In the genomic region with DNA sequence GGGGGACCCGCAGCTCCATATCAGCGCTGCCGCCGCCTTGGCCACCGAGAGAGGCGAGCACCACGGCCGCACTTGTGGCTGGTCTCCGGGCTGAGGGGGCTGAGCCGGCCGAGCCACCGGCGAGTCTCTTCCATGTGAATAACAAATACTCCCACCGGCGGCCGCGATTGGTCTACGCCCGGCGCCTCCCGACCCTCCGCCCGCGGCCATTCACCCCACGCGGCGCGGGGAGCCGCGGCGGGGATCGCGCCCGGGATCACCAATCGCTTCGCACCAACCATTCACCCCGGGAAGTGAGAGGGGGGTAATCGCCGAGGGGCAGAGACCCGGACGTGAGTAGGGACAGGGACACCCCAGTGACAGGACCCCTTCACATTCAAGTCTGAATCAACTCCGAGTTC, we compare ENCODE assay signal across 8 mouse cellular contexts. TPM values are rescaled to one million over a fixed set of nuclear protein-coding genes. Genes with fewer than 3 reads are reported as not detected.
DNase-seq lines count a peak whose midpoint lies in the region; ATAC-seq and TF ChIP-seq lines count a peak whose summit lies in the region.

Grm8 (minus strand) TSS at position 178 of the 401 bp plus-strand sequence.

- no peaks in the 10 kb centered on the region for H3K9me3 ChIP-seq in heart, embryonic 14.5 days (ENCODE audit: control insufficient read depth, low read length)
- H3K9me3 ChIP-seq in midbrain, embryonic 12.5 days = no peaks in the 10 kb centered on the region

- no peak for TF ChIP-seq CTCF in cortical plate, adult 2 months (IDR thresholded peaks at IDR 0.05; ENCODE audit: extremely low read depth, insufficient read depth, low read length)

- DNase-seq in adrenal gland, adult (ENCODE audit: inconsistent age in 2 of 2, low spot score in 1 of 2) = peak; percentile 9 to 42
- DNase-seq in adrenal gland, adult 8-10 months = no peak
- peak; percentile 5 for DNase-seq in 3134 (ENCODE audit: extremely low read depth, insufficient read length, low spot score)
- peak in 1 of 2 experiments; percentile 45 for DNase-seq in left cerebral cortex, postnatal 10 days (ENCODE audit: extremely low spot score in 1 of 2, low spot score in 2 of 2)
- DNase-seq in thymus, postnatal 36 days = peak; percentile 8 to 9

- ATAC-seq in heart, embryonic 14.5 days (ENCODE audit: insufficient number of reproducible peaks, insufficient read depth, low FRiP score, low read depth) = no peak
- peak; percentile 64 for ATAC-seq in midbrain, embryonic 12.5 days (ENCODE audit: low FRiP score, low read depth)

- under 1% methylated on average over 42 of the region's 42 CpGs for WGBS in heart, embryonic 14.5 days
- under 1% methylated on average over 42 of the region's 42 CpGs for WGBS in midbrain, embryonic 12.5 days

- intact Hi-C loops in left cerebral cortex, postnatal 10 days (cut with DNase I) = loop anchor here (2.0 kb wide), 1 partner anchor 478 kb away; no protein-coding TSS in a partner anchor

- H3K4me3 ChIP-seq in cortical plate, adult 2 months (ENCODE audit: insufficient read depth, low read length) = peak within 1 kb of the TSS; percentile 86
- peak within 1 kb of the TSS; percentile 45 to 58 for H3K4me3 ChIP-seq in heart, embryonic 14.5 days (ENCODE audit: control insufficient read depth in 1 of 2, insufficient read depth in 1 of 2, low read depth in 1 of 2, low read length in 2 of 2)
- peak within 1 kb of the TSS; percentile 56 for H3K4me3 ChIP-seq in midbrain, embryonic 12.5 days

- H3K9ac ChIP-seq in heart, embryonic 14.5 days (ENCODE audit: low read length) = peak within 1 kb of the TSS; percentile 56
- peak within 1 kb of the TSS; percentile 50 for H3K9ac ChIP-seq in midbrain, embryonic 12.5 days (replicated peaks)

- H3K27me3 ChIP-seq in heart, embryonic 14.5 days (ENCODE audit: control insufficient read depth, insufficient read depth, low read length) = peaks cover 57% of the 10 kb centered on the region
- H3K27me3 ChIP-seq in midbrain, embryonic 12.5 days = peaks cover 47% of the 10 kb centered on the region

- no peaks in the 10 kb centered on the region for H3K4me1 ChIP-seq in cortical plate, adult 2 months (ENCODE audit: control insufficient read depth, insufficient read depth, low read length)
- H3K4me1 ChIP-seq in heart, embryonic 14.5 days (ENCODE audit: control insufficient read depth in 2 of 2, insufficient read depth in 2 of 2, low read length in 2 of 2) = peaks cover 0 to 11% of the 10 kb centered on the region in 2 experiments; a peak in 3 of 4 replicates
- peaks cover 30% of the 10 kb centered on the region for H3K4me1 ChIP-seq in midbrain, embryonic 12.5 days

- no peaks in the 10 kb centered on the region for H3K36me3 ChIP-seq in heart, embryonic 14.5 days (ENCODE audit: control insufficient read depth, insufficient read depth, low read length)
- no peaks in the 10 kb centered on the region for H3K36me3 ChIP-seq in midbrain, embryonic 12.5 days

- H3K4me2 ChIP-seq in heart, embryonic 14.5 days (ENCODE audit: low read length) = peak within 1 kb of the TSS; percentile 100
- peak within 1 kb of the TSS; percentile 96 for H3K4me2 ChIP-seq in midbrain, embryonic 12.5 days (replicated peaks)

- H3K27ac ChIP-seq in cortical plate, adult 2 months (ENCODE audit: insufficient read depth, low read length) = peak within 1 kb of the TSS; percentile 55; the same call in 1 of the 2 replicates
- no peak within 1 kb of the TSS for H3K27ac ChIP-seq in heart, embryonic 14.5 days (replicated peaks in 1 of 2; ENCODE audit: control insufficient read depth in 1 of 2, insufficient read depth in 1 of 2, low read depth in 2 of 2, low read length in 2 of 2)
- no peak within 1 kb of the TSS for H3K27ac ChIP-seq in midbrain, embryonic 12.5 days (replicated peaks)

- no peak for TF ChIP-seq POLR2A in cortical plate, adult 2 months (IDR thresholded peaks at IDR 0.05; ENCODE audit: extremely low read depth, insufficient read depth, low read length)

RNA-seq across cellular contexts. Expression of gene Grm8, which starts in this region (rescaled TPM):
- 1 to 10 TPM in 1 of 4 experiments, under 1 TPM in 3; 0.48 to 1.0 (median 0.70) TPM for total RNA-seq in adrenal gland, adult 8-10 months (2022)
- polyA plus RNA-seq in cortical plate, adult 2 months (2012; rRNA removed) = 8.1 and 9.8 TPM in 2 replicates
- 0.31 TPM in 2 replicates for polyA plus RNA-seq in heart, embryonic 14.5 days (2014; fragmentation: Nextera tagmentation; extraction: Ambion mirVana)
- 10 to 100 TPM; 19.8 to 20.9 TPM for total RNA-seq in left cerebral cortex, postnatal 10 days (2021)
- polyA plus RNA-seq in midbrain, embryonic 12.5 days (2016; fragmentation: Nextera tagmentation; extraction: Ambion mirVana) = 5.7 and 6.4 TPM in 2 replicates

Comparison
In these comparisons a context has a peak if more than half of its experiments do, and no peak if none do; other contexts are left out.
1. RNA of gene Grm8 (total RNA-seq): 19.8 to 20.9 TPM in left cerebral cortex, postnatal 10 days; 0.48 to 1.0 TPM in adrenal gland, adult 8-10 months; every median in the first group is over 10 times any median in the second.
2. Peak in every context shown above with its lines, with median percentiles within 50 percentile points of each other: H3K4me3 ChIP-seq.